Mouse (Mus musculus): ENCODE results near the gene Ssx2ip.
A peak's percentile ranks its signal among the peaks of the same experiment; 100 is the strongest.
"Not testable (repeated sequence)": the region's sequence is repeated elsewhere in the genome, so short reads cannot be mapped to it uniquely, and the experiment has no call there.

Ssx2ip gene

DNA sequence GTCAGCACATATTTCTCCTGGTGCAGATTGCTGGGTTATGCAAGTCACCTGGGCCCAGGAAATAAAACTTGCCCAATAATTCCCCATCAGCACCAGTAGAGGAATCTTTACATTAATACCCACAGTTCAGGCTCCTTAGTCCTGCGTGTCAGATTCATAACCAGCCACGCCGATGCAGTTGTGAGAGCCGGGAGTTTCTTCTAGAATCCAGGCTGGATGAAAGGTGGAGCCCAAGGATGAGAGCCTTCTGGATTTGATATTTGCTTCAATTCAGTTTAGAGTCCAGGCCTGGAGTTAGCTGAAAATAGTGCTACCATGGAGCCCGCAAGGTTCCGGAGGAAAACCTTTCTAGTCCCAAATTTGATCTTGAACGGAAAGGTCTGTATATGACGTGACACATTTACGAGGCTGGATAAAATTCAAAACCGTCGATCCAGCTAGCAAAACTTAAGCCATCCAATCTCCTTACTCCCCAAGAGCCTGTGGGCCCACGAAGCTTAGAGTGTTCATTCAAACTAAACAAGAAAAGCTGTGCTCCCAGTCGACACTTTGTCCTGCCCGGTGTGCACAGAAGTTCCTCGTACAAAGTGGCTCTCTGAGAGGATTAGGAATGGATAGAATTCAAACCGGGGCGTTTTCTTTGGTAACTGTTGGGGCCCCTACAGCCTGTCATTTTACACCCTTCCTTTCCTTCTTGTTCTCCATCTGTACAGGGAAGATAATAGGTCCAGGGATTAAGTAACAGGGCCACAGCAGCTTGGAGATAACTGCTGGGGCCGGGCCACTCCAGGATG, 968 bp downstream of the Ssx2ip start:
- no peak for DNase-seq

GRCm38 (mm10) chr3:146406007-146406341, 1.5 kb downstream of the Ssx2ip start:
- DNase-seq = peak; percentile 68

DNA sequence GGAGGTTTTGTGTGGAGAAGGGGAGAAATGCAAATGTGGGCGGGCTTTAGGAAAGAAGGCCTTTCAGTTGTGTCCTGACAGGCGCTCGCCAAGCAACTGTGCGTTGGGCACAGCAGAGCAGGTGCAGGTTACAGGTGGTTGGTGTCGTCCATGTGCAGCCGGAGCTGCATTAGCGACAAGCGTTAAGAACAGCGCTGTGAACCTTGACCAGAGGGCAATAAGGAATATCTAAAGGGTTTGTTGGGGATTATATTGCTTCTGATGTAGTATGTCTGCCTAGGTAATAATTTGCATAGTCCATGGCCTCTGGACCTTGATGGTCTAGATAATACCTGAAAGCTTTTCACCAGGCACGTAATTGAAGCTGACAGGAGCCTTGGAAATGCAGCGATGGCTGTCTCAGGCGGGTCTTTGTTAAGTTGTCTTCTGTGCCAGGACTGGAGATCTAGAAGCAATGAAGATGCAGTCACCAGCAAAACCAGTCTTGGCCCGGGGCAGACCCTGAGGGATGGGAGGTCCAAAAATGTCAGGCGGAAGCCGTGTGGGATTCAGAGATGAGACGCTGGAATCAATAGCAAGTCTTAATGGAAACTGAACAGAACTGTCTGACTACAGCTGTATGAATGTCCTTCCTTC, 2.8 kb downstream of the Ssx2ip start:
- DNase-seq = peak; percentile 26

GRCm38 (mm10) chr3:146410114-146410513, 5.7 kb downstream of the Ssx2ip start:
- DNase-seq = no peak

DNA sequence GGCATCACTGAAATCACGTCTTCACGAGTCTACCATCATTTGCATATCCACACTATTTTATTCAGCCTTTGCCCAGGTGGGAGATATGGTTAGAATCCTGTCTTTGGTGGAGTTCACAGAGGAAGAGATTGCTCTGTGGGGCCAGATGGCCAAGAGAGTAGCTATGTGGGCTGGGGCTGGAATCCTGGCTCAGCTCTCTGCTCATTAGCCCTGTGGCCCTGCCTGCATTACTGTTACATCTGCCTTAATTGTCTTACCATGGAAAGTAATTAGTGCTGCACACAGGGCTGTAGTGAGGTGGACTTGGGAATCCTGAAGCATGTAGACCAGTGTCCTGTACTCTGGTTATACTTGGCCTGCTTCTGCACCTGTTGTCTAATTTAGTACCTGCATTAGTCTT, 7.6 kb downstream of the Ssx2ip start:
- DNase-seq = no peak

DNA sequence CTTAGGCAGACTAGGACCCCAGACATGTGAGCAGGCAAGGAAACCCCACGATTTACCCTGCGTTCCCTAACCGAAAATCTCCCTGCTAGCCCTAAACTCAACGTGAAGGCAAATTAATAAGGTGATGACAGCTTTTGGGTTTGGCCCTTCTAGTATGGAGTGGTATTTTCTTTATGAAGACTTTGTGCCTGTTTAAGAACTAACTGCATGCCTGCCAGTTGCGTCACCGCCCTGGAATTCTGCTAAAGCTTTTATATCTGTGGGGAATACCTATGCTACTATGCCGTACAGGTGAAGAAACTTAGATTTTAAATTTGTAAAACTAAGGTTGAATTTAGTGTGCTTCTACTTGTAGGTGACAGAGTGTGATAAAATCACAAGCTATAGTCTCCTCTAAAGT, 8.0 kb downstream of the Ssx2ip start:
- no peak for DNase-seq

DNA sequence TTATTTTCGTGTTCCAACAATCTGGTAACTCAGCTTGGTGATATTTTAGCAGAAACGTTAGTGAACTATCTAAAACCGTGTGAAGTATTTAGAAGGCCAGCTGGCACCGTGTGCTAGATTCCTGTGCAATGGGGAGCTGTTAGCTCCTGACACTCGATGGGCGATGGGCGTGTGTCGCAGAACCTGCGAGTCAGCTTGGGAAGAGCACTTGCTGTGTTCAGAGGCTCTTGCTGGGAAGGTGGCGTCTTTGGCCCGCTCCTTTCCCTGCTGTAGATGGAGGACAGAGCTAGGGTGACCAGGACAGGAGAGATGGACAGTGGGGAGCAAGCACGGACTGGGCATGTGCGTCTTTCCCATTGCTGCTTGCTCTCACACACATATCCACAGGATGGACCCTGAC, 8.6 kb downstream of the Ssx2ip start:
- no peak for DNase-seq

DNA sequence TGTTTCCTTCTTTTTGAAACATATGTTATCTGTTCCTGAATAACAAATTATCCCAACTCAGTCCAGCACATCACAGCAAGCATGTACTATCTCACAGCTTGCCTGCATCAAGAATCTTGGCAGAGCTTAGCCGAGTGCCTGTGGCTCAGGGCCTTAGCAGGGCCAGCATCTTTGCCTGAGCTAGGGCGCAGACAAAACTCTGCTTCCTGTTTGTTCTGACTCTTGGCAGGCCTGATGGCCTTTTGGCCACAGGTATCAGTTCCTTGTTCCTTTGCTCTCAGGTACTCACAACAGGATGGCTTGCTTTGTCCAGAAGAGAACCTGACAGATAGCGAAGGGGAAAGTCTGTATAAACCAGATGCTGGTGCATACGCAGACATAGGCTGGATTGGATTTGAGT, 9.6 kb downstream of the Ssx2ip start:
- DNase-seq = peak; percentile 42

DNA sequence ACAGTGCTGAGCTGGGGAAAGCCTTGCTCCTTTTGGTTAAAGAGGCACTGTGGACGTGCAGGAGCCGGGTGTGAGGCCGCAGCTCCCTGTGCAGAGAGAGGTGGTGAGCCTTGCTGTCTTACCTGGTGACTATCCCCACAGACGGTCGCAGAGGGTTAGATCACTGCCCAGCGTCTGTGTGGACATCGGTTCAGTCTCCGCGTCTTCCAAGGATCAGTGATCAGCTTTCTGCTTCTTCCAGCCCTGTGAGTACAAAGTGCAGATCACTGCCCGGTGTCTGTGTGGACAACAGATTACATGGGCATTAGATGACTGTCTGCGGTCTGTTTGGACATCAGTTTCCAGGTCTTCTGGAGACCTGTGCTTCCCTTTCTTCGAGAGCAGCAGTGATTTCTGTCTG, 10.1 kb downstream of the Ssx2ip start:
- DNase-seq = no peak

DNA sequence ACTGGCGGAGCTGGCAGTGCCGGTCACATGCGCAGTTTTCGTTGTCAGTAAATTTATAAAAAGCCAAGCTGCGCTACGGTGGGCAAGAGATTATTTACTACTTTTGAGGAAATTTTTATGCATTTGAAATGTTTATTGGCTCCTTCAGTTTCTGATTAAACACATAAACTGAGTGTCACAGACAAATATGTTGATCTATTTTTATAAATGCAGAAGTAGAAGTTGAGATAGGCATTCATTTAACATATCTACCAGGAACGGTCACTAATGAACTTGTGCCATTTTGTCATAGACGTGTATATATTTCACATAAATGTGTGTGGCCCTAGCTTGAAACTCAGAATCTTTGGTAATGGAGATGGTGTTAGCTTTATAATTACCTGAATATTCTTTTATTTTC, 13.4 kb downstream of the Ssx2ip start:
- DNase-seq = no peak

DNA sequence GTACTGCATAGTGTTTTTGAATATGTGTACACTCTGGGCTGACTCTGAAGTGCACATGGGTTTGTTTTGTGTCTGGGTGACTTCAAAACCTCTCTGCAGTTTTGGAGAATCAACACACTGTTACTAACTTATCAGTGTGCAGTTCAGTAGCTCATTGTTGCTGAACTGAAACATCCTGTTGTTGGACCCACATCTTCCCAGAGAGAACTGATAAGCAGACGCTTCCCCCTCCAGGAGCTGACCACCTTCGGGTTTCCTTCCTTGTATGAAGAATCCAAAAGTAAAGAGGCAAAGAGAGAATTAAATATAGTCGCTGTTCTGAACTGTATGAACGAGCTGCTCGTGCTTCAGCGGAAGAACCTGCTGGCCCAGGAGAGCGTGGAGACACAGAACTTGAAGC, 14.5 kb downstream of the Ssx2ip start:
- DNase-seq = no peak

DNA sequence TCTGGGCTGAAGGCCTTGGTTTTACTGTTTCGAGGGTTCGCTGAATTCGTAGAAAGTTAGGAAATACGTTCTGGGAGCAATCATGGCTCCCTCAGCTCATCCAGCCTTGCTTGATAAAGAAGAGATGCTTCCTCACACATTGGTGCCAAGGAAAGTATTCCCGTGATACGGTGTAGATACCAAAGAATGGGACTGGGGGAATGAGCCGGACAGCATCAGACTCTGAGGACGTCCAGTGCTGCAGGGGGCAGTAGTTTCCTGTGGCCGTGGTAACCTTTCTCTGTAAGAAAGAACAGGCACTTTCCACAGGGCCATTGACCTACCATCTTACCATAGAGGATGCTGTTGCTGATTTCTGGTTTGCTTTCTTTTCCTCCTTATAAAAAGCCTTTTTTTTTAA, 15.1 kb downstream of the Ssx2ip start:
- DNase-seq = no peak

DNA sequence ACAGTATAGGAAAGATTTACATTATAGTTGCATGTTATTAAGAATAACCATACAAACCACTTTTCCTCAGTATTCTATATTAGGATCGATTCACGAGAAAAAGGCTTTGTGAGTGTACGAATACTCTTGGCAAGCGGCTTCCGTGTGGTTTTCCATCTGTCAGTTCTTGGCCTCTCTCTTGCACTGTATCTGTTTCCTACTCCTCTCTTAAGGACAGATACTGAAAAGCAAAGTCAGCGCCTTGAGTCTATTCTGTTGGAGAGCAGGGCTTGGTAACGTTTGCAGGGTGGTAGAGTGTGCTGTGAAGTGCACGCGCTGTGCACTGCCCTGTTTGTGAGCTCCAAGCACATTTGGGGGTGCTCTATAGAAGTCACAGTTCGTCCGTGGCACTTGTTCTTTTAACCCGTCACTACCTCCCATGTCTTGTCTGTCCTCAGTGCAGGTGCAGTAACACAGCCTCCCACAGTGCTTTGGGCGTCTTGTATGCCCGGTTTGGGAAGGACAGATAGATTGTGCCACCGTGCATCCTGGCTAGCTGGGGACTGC, 15.6 kb downstream of the Ssx2ip start:
- no peak for DNase-seq

- DNase-seq = no peak
Observed at GRCm38 (mm10) chr3:146421787-146422186, 17.3 kb downstream of the Ssx2ip start.

DNA sequence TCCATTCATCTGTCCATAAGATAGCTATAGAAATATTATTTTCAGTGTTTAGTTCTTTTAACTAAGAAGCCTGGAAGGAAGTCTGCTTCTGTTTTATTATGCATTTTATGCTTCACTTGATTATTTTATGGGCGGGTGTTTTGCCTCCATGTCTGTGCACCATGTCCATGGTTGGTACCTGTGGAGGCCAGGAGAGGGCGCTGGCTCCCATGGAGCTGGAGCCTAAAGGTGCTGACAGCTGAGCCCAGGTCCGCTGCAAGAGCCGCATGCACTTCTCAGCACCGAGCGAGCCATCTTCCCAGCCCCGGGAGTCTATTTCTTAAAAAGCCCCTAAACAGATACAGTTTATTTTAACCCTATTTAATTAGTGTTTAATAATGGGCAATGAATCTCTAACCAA, 19.3 kb downstream of the Ssx2ip start:
- no peak for DNase-seq

DNA sequence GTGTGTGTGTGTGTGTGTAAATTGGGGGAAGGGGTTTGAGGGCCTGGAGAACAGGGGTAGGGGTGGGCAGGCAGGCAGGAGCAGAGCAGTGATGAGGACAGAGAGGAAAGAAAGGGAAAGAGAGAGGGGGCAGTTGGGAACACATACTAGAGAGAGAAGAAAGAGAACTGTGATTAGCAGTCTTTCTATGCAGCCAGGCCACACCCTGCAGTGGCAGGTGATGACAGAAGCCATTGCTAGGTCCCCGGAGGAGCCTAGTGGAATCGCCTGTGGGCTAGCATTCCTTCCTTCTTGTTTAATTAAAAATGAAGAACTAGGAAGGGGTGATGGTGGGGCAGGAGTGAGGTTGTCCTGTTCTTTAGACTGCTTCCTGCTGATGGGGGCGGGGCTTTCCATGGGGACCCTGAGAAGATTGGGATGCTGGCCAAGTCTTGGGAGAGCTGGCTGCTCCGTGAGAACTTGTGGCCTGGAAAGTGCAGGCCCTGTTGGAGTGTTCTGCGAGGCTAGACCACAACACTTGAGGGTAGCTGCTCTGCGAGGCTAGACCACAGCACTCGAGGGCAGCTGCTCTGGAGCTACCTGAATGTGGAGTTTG, 20.0 kb downstream of the Ssx2ip start:
- DNase-seq = no peak

GRCm38 (mm10) chr3:146425902-146426301, 21.5 kb downstream of the Ssx2ip start:
- no peak for DNase-seq

- DNase-seq = no peak
Observed at GRCm38 (mm10) chr3:146426489-146426888, 22.0 kb downstream of the Ssx2ip start.

GRCm38 (mm10) chr3:146433063-146433462, 28.6 kb downstream of the Ssx2ip start:
- DNase-seq = not testable (repeated sequence)

DNA sequence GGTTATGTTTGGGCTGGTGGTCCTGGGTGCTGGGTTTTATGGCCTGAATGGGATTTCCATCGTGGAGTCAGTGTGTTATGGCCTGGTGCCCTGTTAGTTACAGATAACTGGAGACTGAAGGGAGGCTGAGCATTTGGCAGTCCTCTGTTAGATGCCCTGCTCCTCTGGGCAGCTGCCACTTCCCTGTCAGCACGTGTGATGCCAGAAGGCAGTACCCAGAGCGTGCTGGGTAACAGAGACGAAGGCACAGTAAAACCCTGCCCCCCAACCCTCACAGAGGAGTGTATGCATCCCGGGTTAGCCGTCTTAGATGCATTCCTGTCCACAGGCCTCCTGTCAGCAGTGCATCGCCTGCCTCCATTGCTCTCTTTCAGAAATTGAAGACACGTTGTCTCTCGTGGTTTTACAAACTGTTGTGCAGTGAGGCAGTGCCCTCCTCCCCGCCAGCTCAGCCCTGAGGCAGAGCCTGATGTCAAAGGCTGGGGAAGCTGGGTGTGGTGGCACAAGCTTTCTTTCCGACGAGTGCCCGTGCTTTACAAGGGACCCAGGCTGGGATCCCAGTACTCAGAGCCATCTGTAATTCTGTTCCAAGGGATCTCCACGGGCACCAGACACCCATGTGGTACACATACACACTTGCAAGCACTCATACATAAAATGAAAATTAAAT, 29.4 kb downstream of the Ssx2ip start:
- DNase-seq = no peak

DNA sequence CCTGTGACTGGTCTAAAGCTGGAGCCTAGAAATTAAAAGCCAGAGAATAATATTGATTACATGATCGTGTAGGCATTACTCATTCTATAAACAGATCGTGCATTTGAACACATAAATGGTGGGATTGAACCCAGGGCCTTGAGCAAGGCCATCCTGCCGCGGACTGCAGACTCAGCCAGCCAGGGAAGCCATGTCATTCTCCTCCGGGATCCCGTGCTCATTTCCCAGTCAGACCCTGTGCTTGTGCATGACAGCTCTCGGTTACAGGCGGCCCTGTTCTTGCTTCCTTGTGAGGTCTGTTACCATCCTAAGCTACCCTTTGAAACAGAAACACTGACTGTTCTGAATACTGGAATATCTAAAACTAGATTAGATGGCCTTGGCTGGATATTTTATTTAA, 30.2 kb downstream of the Ssx2ip start:
- DNase-seq = no peak

DNA sequence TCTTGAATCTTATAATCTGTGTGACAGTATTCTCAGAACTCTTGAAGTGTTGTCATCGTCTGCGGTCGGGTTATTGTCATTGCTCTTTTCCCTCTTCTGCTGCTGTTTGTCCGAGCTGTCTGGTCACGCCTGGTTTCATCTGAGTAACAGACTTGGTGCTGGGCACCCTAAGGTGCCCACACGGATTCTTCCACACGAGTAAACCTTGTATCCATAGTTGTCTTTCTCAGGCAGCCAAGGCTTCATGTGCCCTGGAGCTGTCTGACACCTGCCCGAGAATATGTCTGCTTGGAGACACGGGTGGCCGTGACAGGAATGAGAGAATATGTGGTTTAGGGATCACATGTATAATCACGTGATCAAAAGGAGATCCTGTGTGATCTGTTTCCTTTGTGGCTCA, 31.1 kb downstream of the Ssx2ip start:
- no peak for DNase-seq

GRCm38 (mm10) chr3:146436114-146436513, 31.7 kb downstream of the Ssx2ip start:
- no peak for DNase-seq

- no peak for DNase-seq
Observed at GRCm38 (mm10) chr3:146440011-146440410, 35.6 kb downstream of the Ssx2ip start.
